Mouse (Mus musculus) lung, embryonic 14.5 days (tissue): Measurements from ENCODE around the gene Tnrc6b. TPM values are rescaled to one million over a fixed set of nuclear protein-coding genes. Genes with fewer than 3 reads are reported as not detected.
A peak's percentile ranks its signal among the peaks of the same experiment; 100 is the strongest.
"Not testable (repeated sequence)": the region's sequence is repeated elsewhere in the genome, so short reads cannot be mapped to it uniquely, and the experiment has no call there.

Experiments used
- ATAC-seq: fragments of 200-750 bp; cut with Nextera tagmentation; 2 replicates; pipeline ENCODE4 v1.8.0; 2017; ENCODE audit warnings: mild to moderate bottlenecking, moderate TSS enrichment, moderate library complexity; ENCODE audit not compliant: insufficient read depth
- DNase-seq: peaks from one replicate; pipeline ENCODE4 v3.0.0-alpha.2; 2015
- H3K27ac ChIP-seq: fragments of 300-500 bp; sonication (generic); 2 replicates; pipeline ENCODE4 v1.5.1; 2014; ENCODE audit warnings: low read depth, mild to moderate bottlenecking, moderate library complexity
- H3K27me3 ChIP-seq: fragments of 300-500 bp; sonication (generic); 2 replicates; pipeline ENCODE4 v1.6.1; 2014; ENCODE audit warnings: low read length, control low read depth; ENCODE audit not compliant: insufficient read depth
- H3K36me3 ChIP-seq: fragments of 300-500 bp; sonication (generic); 2 replicates; pipeline ENCODE4 v1.6.1; 2014; ENCODE audit warnings: control low read depth; ENCODE audit not compliant: insufficient read depth
- H3K4me1 ChIP-seq: fragments of 300-500 bp; sonication (generic); 2 replicates; pipeline ENCODE4 v1.6.1; 2014; ENCODE audit warnings: antibody characterized with exemption, control low read depth; ENCODE audit not compliant: insufficient read depth
- H3K4me2 ChIP-seq: fragments of 300-500 bp; sonication (generic); 2 replicates; pipeline ENCODE4 v1.6.1; 2014; ENCODE audit warnings: mild to moderate bottlenecking
- H3K4me3 ChIP-seq: fragments of 300-500 bp; sonication (generic); 2 replicates; pipeline ENCODE4 v1.5.1; 2014; ENCODE audit warnings: low read depth, low read length
- H3K9ac ChIP-seq: fragments of 300-500 bp; sonication (generic); 2 replicates; pipeline ENCODE4 v1.6.1; 2014
- H3K9me3 ChIP-seq: fragments of 300-500 bp; sonication (generic); 2 replicates; pipeline ENCODE4 v1.6.1; 2016; ENCODE audit warnings: low read depth, low read length, control low read depth
- CTCF ChIP-seq: IDR thresholded peaks from 2 replicates; pipeline ENCODE4 v1.5.1; 2016; ENCODE audit warnings: antibody characterized with exemption, low read depth
- WGBS: fragments of 180-500 bp; shearing (Covaris S2); extraction: QIAGEN DNeasy Blood & Tissue Kit; methylation state at CpG from one replicate; pipeline ENCODE4 v1.1.7; 2014; 5-methylcytosine and 5-hydroxymethylcytosine counted together
- polyA plus RNA-seq: library from polyadenylated mRNA; unstranded; fragments of >200 nt; fragmentation: Nextera tagmentation; extraction: Ambion mirVana; gene quantifications from 2 replicates; pipeline ENCODE4 v1.2.1, GENCODE M21; 2014

Gene Tnrc6b
- polyA plus RNA-seq, 1 experiment from 2014 or later, result 17.5 TPM

DNA sequence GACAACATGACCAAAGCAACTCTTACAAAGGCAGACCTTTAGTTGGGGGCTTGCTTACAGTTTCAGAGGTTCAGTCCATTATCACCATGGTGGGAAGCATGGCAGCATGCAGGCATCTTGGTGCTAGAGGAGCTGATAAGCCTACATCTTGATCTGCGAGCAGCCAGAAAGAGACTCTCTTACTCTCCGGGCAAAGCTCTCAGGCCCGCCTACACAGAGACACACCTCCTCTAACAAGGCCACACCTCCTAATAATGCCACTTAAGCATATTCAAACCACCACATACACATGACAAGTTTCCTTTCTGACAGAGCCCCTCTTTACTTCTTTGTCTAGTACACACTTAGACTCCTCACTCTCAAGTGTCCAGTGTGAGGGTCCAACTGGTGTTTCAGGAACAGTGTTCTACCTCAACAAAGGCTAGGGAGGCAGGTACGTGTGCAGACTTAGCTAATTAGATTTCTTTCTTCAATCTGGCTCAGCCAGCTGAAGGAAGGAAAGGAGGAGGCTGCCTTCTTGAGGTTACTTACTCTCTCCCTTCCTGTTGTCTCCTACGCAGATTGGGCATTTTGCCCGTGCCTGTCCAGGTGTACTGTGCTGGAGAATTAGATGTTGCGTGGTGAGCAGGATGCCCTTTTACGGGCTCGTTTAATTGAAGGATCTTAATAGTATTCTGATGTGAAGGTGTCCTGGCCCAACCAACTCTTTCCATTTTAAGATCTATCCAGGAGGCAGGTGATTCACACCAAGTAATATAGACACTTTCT lies 128.7 kb downstream of the Tnrc6b start:
- 69% methylated on average over 9 of the region's 9 CpGs for WGBS
- H3K9me3 ChIP-seq, result no peaks in the 10 kb centered on the region
- no peaks in the 10 kb centered on the region for H3K36me3 ChIP-seq
- DNase-seq (no peak), ATAC-seq (no peak)
- TF ChIP-seq CTCF, result no peak
- no peak overlapping the region for H3K4me3 ChIP-seq
- H3K4me2 ChIP-seq, result no peak overlapping the region
- no peaks in the 10 kb centered on the region for H3K27me3 ChIP-seq
- no peak overlapping the region for H3K27ac ChIP-seq
- no peak overlapping the region for H3K9ac ChIP-seq
- H3K4me1 ChIP-seq, result no peaks in the 10 kb centered on the region

DNA sequence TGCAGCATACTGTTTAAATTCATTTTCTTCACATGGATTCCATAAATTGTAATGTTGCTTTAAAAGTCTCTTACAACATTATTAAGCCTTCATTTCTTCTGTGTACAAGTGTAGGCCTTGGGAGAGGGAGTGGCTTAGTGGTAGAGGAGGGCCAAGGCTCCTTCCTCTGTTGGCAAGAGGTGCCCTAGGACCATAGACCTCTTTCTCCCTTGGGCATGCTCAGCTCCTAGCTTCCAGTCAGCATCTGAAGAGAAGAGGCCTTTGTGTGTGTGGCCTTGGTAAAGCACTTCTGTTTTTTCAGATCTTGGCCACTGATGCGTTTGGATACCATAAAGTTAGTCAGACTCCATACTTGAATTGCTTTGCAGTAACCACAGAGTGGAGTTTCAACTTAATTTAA lies 133.1 kb downstream of the Tnrc6b start:
- WGBS, result 80% methylated on average over 1 of the region's 1 CpGs
- H3K4me1 ChIP-seq, result no peaks in the 10 kb centered on the region
- TF ChIP-seq CTCF, result no peak
- H3K4me2 ChIP-seq, result no peak overlapping the region
- no peak for ATAC-seq
- H3K9ac ChIP-seq, result no peak overlapping the region
- no peak overlapping the region for H3K27ac ChIP-seq
- H3K27me3 ChIP-seq, result no peaks in the 10 kb centered on the region
- no peak overlapping the region for H3K4me3 ChIP-seq
- no peaks in the 10 kb centered on the region for H3K36me3 ChIP-seq
- H3K9me3 ChIP-seq, result no peaks in the 10 kb centered on the region
- no peak for DNase-seq

DNA sequence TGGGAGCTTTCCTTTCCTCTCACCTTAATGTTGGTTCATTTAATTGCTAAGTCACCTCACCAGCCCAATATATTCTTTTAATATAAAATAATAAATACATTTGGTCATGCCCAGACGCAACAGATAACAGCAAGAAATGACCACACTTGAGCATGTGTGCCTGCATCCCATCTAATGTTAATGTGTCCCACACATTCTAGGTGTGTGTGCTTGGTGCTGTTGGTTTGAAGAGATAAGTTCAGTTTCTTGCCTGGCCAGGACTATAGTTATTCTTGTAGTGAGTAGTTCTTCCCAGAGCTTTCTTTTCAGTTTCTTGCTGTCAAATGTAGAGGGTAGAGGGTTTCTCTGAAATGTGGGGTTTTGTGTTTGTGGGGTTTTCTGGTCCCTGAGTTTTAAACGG lies 133.8 kb downstream of the Tnrc6b start:
- no peak for TF ChIP-seq CTCF
- ATAC-seq, result no peak
- Histone ChIP-seq H3K36me3 (no peaks in the 10 kb centered on the region), H3K4me2 (no peak overlapping the region), H3K9ac (no peak overlapping the region), H3K4me3 (no peak overlapping the region), H3K27me3 (no peaks in the 10 kb centered on the region), H3K27ac (no peak overlapping the region), H3K9me3 (no peaks in the 10 kb centered on the region), H3K4me1 (no peaks in the 10 kb centered on the region)
- no peak for DNase-seq
- 82% methylated on average over 2 of the region's 2 CpGs for WGBS

DNA sequence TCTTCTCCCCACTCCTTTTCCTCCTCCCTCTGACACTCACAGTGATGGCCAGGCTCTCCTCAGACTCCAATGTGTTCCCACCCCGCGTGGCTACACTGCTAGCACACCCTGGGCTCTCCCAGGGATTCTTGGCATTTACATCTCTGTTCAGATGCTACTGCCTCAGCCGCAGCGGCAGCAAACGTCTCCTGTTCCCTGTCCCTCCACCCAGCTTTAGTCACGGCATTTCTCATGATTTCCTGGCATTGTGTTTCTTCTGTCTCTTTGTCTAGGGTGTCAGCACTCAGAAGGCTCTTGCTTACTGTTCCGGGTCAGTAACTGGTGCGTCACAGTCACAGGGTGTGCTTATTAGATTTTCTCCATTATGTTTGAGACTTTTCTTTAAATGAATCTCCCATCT lies 138.9 kb downstream of the Tnrc6b start:
- Histone ChIP-seq H3K27ac (no peak overlapping the region), H3K4me2 (no peak overlapping the region), H3K4me1 (no peaks in the 10 kb centered on the region), H3K27me3 (no peaks in the 10 kb centered on the region), H3K36me3 (no peaks in the 10 kb centered on the region), H3K9ac (no peak overlapping the region), H3K9me3 (no peaks in the 10 kb centered on the region), H3K4me3 (no peak overlapping the region)
- no peak for ATAC-seq
- 62% methylated on average over 8 of the region's 8 CpGs for WGBS
- peak; percentile 19 for DNase-seq
- no peak for TF ChIP-seq CTCF

DNA sequence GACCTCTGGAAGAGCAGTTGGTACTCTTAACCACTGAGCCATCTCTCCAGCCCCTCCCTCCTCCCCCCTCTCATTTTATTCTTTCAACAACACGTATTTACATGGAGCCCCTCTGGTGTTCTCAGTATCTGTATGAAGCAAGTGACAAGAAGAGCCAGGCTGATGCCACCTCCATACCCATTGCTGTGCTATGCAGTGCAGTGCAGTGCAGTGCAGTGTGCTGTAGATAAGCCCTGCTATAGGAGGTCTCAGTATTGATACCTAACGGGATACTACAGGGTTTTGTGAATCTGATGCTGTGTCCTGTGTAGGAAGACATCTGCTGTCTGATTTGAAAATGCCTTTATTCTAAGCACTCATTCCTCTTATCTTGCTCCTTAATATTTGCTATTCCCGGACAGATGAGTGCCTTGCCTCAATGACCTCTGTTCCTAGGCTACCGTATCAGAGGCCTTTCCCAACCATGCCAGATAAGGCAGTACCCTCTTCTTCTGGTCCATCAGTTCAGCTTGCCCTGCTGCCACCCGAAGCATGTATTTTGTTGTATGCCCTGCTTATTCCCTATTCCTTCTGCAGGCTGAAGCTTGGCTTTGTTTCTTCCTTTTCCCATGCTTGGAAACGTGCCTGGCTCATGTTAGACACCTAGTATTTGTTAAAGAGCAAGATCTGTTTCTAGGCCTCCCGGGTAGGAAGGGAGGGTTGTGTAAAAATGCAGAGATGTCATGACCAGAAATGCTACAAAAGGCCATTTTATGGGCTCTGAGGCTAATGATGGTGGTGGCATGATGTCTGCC lies 139.8 kb downstream of the Tnrc6b start:
- ATAC-seq, result no peak
- no peaks in the 10 kb centered on the region for H3K4me1 ChIP-seq
- no peaks in the 10 kb centered on the region for H3K27me3 ChIP-seq
- H3K9me3 ChIP-seq, result no peaks in the 10 kb centered on the region
- no peak overlapping the region for H3K27ac ChIP-seq
- no peak overlapping the region for H3K4me3 ChIP-seq
- H3K4me2 ChIP-seq, result no peak overlapping the region
- WGBS, result 69% methylated on average over 7 of the region's 7 CpGs
- no peak for DNase-seq
- no peak for TF ChIP-seq CTCF
- H3K36me3 ChIP-seq, result no peaks in the 10 kb centered on the region
- H3K9ac ChIP-seq, result no peak overlapping the region

DNA sequence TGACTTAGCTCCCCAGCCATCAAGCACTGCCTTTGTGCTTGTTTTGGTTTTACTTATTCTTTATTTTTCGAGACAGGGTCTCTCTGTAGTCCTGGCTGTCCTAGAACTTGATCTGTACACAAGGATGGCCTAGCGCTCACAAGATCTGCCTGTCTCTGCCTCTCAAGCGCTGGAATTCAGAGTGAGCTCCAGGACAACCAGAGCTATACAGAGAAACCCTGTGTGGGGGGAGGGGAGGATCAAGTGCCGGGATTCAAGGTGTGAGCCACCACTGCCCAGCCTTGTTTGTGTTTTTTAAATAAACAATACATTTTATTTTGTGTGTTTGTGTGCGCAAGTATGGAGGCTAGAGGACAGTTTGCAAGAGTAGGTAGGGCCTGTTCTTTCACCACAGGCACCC lies 141.0 kb downstream of the Tnrc6b start:
- Histone ChIP-seq H3K27me3 (no peaks in the 10 kb centered on the region), H3K4me1 (no peaks in the 10 kb centered on the region), H3K27ac (no peak overlapping the region), H3K9ac (no peak overlapping the region), H3K4me3 (no peak overlapping the region), H3K4me2 (no peak overlapping the region), H3K36me3 (no peaks in the 10 kb centered on the region), H3K9me3 (no peaks in the 10 kb centered on the region)
- no peak for DNase-seq
- 93% methylated on average over 5 of the region's 5 CpGs for WGBS
- TF ChIP-seq CTCF, result no peak
- ATAC-seq, result no peak

DNA sequence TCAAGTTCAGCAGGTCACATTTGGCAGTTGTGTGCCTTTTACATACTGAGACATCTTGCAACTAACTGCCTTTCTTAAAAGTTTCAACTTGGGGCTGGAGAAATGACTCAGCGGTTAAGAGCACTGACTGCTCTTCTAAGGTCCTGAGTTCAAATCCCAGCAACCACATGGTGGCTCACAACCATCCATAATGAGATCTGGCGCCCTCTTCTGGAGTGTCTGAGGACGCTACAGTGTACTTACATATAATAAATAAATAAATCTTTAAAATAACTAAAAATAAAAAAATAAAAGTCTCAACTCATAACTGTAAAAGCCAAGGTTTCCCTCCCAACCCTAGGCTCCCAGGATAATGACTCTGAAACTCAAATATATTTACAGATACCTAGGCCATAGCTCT lies 141.4 kb downstream of the Tnrc6b start:
- not testable (repeated sequence) for H3K4me3 ChIP-seq, DNase-seq, H3K4me2 ChIP-seq, H3K9ac ChIP-seq, H3K36me3 ChIP-seq, H3K4me1 ChIP-seq, H3K27ac ChIP-seq, ATAC-seq, H3K27me3 ChIP-seq, H3K9me3 ChIP-seq
- peak; percentile 2; the same call in 1 of the 2 replicates for TF ChIP-seq CTCF
- WGBS, result 84% methylated on average over 3 of the region's 3 CpGs
